Mouse (Mus musculus): ENCODE results near the gene Atg7.

DNA sequence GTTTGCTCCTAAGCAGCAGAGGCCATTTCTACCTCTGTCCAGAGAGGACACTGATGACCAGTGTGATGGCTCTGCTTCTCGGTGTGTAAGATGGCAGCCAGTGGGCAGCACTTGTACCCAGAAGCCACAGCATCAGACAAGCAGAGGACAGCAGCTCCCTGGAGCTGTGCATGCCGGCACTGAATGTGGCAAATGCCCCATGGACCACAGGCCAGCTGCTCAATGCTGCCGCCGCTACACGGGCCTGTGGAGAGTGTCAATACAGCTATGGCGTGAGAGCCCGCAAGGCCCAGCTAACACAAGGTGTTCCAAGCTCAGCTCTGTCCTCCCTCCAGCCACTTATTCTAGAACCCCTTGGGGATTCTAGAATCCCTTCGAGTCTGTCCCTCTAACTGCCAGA is 221.5 kb downstream of the Atg7 start:
- no peak for TF ChIP-seq CTCF (IDR thresholded peaks at IDR 0.05; ENCODE audit: extremely low read depth, insufficient read length, insufficient replicate concordance, low read depth, low read length)
- no peak for TF ChIP-seq POLR2A (IDR thresholded peaks at IDR 0.05; ENCODE audit: low read depth, low read length)

Data from small intestine, adult 2 months (tissue).